Mouse (Mus musculus) intestine, postnatal 0 days (tissue): ENCODE results near the gene Raver1. TPM values are rescaled to one million over a fixed set of nuclear protein-coding genes. Genes with fewer than 3 reads are reported as not detected.

ENCODE experiments used
- ATAC-seq: fragments of 200-750 bp; cut with Nextera tagmentation; 2 replicates; pipeline ENCODE4 v1.8.0; 2017; ENCODE audit warnings: mild to moderate bottlenecking, moderate TSS enrichment, moderate library complexity
- H3K27ac ChIP-seq: fragments of 300-500 bp; sonication (generic); 2 replicates; pipeline ENCODE4 v1.5.1; 2014; ENCODE audit warnings: mild to moderate bottlenecking, low read depth, low read length, moderate library complexity
- H3K27me3 ChIP-seq: fragments of 300-500 bp; sonication (generic); replicated peaks from 2 replicates; pipeline ENCODE4 v1.6.1; 2014; ENCODE audit warnings: low read length, mixed read lengths; ENCODE audit not compliant: control insufficient read depth, insufficient read depth
- H3K36me3 ChIP-seq: fragments of 300-500 bp; sonication (generic); 2 replicates; pipeline ENCODE4 v1.6.1; 2014; ENCODE audit warnings: mild to moderate bottlenecking, moderate library complexity; ENCODE audit not compliant: control insufficient read depth, insufficient read depth
- H3K4me1 ChIP-seq: fragments of 300-500 bp; sonication (generic); replicated peaks from 2 replicates; pipeline ENCODE4 v1.6.1; 2014; ENCODE audit warnings: antibody characterized with exemption, low read length, mixed read lengths; ENCODE audit not compliant: control insufficient read depth, insufficient read depth
- H3K4me2 ChIP-seq: fragments of 300-500 bp; sonication (generic); replicated peaks from 2 replicates; pipeline ENCODE4 v1.6.1; 2014; ENCODE audit warnings: low read depth, mild to moderate bottlenecking, moderate library complexity
- H3K4me3 ChIP-seq: fragments of 300-500 bp; sonication (generic); 2 replicates; pipeline ENCODE4 v1.5.1; 2014; ENCODE audit warnings: low read depth, low read length
- H3K9ac ChIP-seq: fragments of 300-500 bp; sonication (generic); 2 replicates; pipeline ENCODE4 v1.6.1; 2014; ENCODE audit warnings: mild to moderate bottlenecking, low read depth, low read length
- H3K9me3 ChIP-seq: fragments of 300-500 bp; sonication (generic); 2 replicates; pipeline ENCODE4 v1.6.1; 2016; ENCODE audit warnings: mixed run types; ENCODE audit not compliant: control insufficient read depth
- CTCF ChIP-seq: sonication (generic); IDR thresholded peaks from 2 replicates; pipeline ENCODE4 v1.5.1; 2016; ENCODE audit warnings: low read depth, mild to moderate bottlenecking, control low read depth, antibody characterized with exemption, moderate library complexity
- WGBS: fragments of 180-500 bp; shearing (Covaris S2); extraction: QIAGEN DNeasy Blood & Tissue Kit; methylation state at CpG from one replicate; pipeline ENCODE4 v1.1.7; 2014; 5-methylcytosine and 5-hydroxymethylcytosine counted together
- polyA plus RNA-seq: library from polyadenylated mRNA; unstranded; fragments of >200 nt; fragmentation: Nextera tagmentation; extraction: Ambion mirVana; gene quantifications from 2 replicates; pipeline ENCODE4 v1.2.1, GENCODE M21; 2015

Raver1 gene
- polyA plus RNA-seq, 1 experiment from 2014 or later = 26.2 TPM

- no peak for TF ChIP-seq CTCF
- H3K27me3 ChIP-seq = peaks cover 56% of the 10 kb centered on the region
- peaks cover 20% of the 10 kb centered on the region for H3K4me1 ChIP-seq
- H3K27ac ChIP-seq = no peak overlapping the region
- peak overlapping the region; percentile 95 for H3K4me2 ChIP-seq
- WGBS = 4% methylated on average over 7 of the region's 7 CpGs
- H3K9me3 ChIP-seq = no peaks in the 10 kb centered on the region
- no peak for ATAC-seq
- H3K36me3 ChIP-seq = peaks cover 6% of the 10 kb centered on the region; the same call in 1 of the 2 replicates
- H3K4me3 ChIP-seq = peak overlapping the region; percentile 53
- H3K9ac ChIP-seq = no peak overlapping the region
Observed at GRCm38 (mm10) chr9:21032491-21032890, 59.3 kb downstream of the Raver1 start.

- H3K4me2 ChIP-seq = peak within 1 kb of the TSS; percentile 95
- no peaks in the 10 kb centered on the region for H3K9me3 ChIP-seq
- peak within 1 kb of the TSS; percentile 42 for H3K9ac ChIP-seq
- peak within 1 kb of the TSS; percentile 53 for H3K4me3 ChIP-seq
- no peak within 1 kb of the TSS; the same call in 1 of the 2 replicates for H3K27ac ChIP-seq
- H3K4me1 ChIP-seq = peaks cover 20% of the 10 kb centered on the region
- no peak for ATAC-seq
- TF ChIP-seq CTCF = no peak
- H3K27me3 ChIP-seq = peaks cover 50% of the 10 kb centered on the region
- H3K36me3 ChIP-seq = peaks cover 8% of the 10 kb centered on the region; the same call in 1 of the 2 replicates
- WGBS = under 1% methylated on average over 31 of the region's 35 CpGs
Observed at GRCm38 (mm10) chr9:21031896-21032351, 59.9 kb downstream of the Raver1 start, which contains the start of gene Icam5. Gene Icam5, plus strand, starts transcription at chr9:21032073.

GRCm38 (mm10) chr9:21031251-21031895 lies 60.4 kb downstream of the Raver1 start:
- H3K4me1 ChIP-seq = peaks cover 20% of the 10 kb centered on the region
- peaks cover 45% of the 10 kb centered on the region for H3K27me3 ChIP-seq
- ATAC-seq = peak; percentile 23
- peak overlapping the region; percentile 26 for H3K9ac ChIP-seq
- no peak for TF ChIP-seq CTCF
- no peak overlapping the region; the same call in 1 of the 2 replicates for H3K27ac ChIP-seq
- WGBS = under 1% methylated on average over 36 of the region's 36 CpGs
- no peaks in the 10 kb centered on the region for H3K9me3 ChIP-seq
- peak overlapping the region; percentile 95 for H3K4me2 ChIP-seq
- peak overlapping the region; percentile 53 for H3K4me3 ChIP-seq
- H3K36me3 ChIP-seq = peaks cover 8% of the 10 kb centered on the region; the same call in 1 of the 2 replicates

- Histone ChIP-seq H3K9me3 (no peaks in the 10 kb centered on the region), H3K36me3 (peaks cover 8% of the 10 kb centered on the region; the same call in 1 of the 2 replicates), H3K27me3 (peaks cover 39% of the 10 kb centered on the region), H3K4me2 (peak overlapping the region; percentile 95), H3K4me1 (peaks cover 20% of the 10 kb centered on the region), H3K4me3 (peak overlapping the region; percentile 53), H3K27ac (no peak overlapping the region), H3K9ac (peak overlapping the region; percentile 26)
- peak; percentile 74 for ATAC-seq
- WGBS = under 1% methylated on average over 13 of the region's 13 CpGs
- peak; percentile 77 for TF ChIP-seq CTCF
Observed at GRCm38 (mm10) chr9:21030781-21031250, 61.0 kb downstream of the Raver1 start.

GRCm38 (mm10) chr9:21030055-21030600 lies 61.7 kb downstream of the Raver1 start:
- Histone ChIP-seq H3K9me3 (no peaks in the 10 kb centered on the region), H3K4me2 (peak overlapping the region; percentile 95), H3K4me3 (peak overlapping the region; percentile 53), H3K4me1 (peaks cover 20% of the 10 kb centered on the region), H3K36me3 (peaks cover 8% of the 10 kb centered on the region; the same call in 1 of the 2 replicates), H3K9ac (no peak overlapping the region), H3K27me3 (peaks cover 32% of the 10 kb centered on the region), H3K27ac (no peak overlapping the region)
- no peak for ATAC-seq
- 29% methylated on average over 22 of the region's 22 CpGs for WGBS
- TF ChIP-seq CTCF = no peak
